Mouse (Mus musculus): ENCODE results near the gene Atp5g3. TPM values are rescaled to one million over a fixed set of nuclear protein-coding genes. Genes with fewer than 3 reads are reported as not detected.
"Not testable (repeated sequence)": the region's sequence is repeated elsewhere in the genome, so short reads cannot be mapped to it uniquely, and the experiment has no call there.

Gene Atp5g3
- 100 to 1,000 TPM; 501 to 523 TPM for total RNA-seq (2021)

GRCm38 (mm10) chr2:73911175-73911700 is at the start of gene Atp5g3:
Atp5g3 (minus strand) TSS chr2:73911326.
- DNase-seq (ENCODE audit: low spot score in 2 of 2), result peak; percentile 92
- intact Hi-C loops (cut with DNase I), result no loop called here

DNA sequence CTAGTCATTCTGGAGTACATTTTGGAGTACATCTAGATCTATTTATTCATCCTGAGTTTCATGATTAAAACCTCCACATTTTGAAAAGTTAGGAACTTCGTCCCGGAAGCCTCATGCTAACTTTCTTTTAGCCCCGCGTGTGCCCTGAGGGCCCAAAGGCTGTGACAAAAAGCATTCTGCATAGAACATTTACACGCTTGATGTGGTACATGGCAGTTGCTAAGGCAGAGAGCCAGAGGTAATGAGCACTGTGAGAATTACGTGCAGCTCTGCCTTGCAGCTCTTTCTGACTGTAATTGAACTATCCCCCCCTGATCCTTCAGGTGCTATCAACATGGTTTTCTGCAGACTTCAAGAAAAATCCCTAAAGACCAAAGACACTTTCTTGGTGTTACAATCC is 47.2 kb upstream of the Atp5g3 start:
- DNase-seq (ENCODE audit: low spot score in 2 of 2), result no peak

GRCm38 (mm10) chr2:73953612-73954011 is 42.5 kb upstream of the Atp5g3 start:
- intact Hi-C loops (cut with DNase I), result no loop called here
- DNase-seq (ENCODE audit: low spot score in 2 of 2), result no peak

More for the DNA sequence above, 47.2 kb upstream of the Atp5g3 start:
- intact Hi-C loops (cut with DNase I), result no loop called here

DNA sequence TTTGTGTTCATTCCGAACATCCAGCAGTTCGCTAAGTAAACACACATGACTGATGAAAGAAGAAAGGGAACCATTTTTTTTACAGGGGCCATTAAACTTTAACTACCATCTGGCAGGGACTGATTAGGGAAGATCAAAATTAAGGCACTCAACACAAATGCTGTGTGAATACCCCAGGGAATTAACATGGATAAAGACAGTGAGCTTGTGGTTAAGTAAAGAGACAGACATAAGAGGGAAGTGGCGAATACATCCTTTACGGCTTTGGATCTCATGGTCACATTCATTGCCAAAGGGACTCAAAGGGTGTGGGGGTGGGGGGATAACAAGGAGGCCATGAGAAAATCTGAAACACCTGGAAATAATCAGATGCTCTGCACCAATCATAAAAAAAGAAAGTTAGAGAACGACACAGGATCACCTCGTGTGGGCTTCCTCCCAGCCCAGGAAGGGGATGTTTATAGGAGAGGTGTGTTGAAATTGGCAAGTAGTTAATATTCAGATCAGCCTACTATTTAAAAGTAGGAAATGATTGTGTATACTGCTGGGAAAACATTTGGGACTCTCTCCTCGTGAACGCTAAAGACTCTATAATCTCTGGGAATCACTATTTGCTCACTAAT is 41.6 kb upstream of the Atp5g3 start:
- no peak for DNase-seq (ENCODE audit: low spot score in 2 of 2)
- intact Hi-C loops (cut with DNase I), result no loop called here

GRCm38 (mm10) chr2:73947360-73947759 is 36.2 kb upstream of the Atp5g3 start:
- DNase-seq (ENCODE audit: low spot score in 2 of 2), result no peak
- intact Hi-C loops (cut with DNase I), result no loop called here

DNA sequence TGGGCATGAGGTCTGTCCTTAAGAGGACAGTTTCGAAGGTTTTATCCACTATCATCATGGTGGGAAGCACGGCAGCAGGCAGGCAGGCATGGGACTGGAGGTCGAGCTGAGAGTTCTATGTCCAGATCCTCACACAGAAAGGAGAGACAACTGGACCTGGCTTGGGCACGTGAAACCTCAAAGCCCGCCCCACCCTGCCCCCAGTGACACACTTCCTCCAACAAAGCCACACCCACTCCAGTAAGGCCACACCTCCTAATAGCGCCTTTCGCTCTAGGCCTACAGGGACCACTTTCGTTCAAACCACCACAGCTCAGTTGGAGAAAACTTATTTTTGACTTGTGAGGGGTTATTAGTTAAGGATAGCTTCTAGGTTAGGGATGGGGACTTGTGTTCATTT is 32.6 kb upstream of the Atp5g3 start:
- intact Hi-C loops (cut with DNase I), result no loop called here
- DNase-seq (ENCODE audit: low spot score in 2 of 2), result no peak

DNA sequence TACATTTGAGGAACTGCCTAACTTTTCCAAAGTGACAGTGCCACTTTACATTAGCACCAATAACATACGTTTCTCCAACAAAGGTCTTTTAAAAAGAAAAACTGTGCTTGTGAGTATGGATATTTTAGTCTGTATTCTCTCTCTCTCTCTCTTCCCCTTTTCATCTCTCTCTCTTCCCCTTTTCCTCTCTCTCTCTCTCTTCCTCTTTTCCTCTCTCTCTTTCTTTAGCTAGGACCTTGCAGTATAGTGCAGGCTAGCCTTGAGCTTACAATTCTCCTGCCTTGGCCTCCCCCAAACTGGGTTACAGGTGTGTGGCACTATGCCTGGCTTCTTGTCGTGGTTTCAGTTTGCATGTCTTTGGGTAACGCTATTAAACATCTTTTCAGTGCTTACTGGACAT is 31.7 kb upstream of the Atp5g3 start:
- intact Hi-C loops (cut with DNase I), result no loop called here
- DNase-seq (ENCODE audit: low spot score in 2 of 2), result no peak

DNA sequence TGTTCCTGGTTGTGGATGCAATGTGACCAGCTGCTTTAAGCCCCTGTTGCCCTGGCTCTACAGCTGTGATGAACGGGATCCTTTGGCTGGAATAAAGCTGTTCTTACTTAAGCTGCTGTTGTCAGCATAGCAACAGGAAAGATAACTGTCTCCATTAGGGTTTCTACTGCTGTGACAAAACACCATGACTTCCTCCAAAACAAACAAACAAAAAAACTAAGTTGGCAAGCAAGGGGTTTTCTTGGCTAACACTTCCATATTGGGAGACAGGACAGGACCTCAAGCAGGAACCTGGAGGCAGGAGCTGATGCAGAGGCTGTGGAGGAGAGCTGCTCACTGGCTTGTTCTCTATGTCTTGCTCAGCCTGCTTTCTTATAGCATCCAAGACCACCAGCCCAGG is 30.2 kb upstream of the Atp5g3 start:
- intact Hi-C loops (cut with DNase I), result no loop called here
- DNase-seq (ENCODE audit: low spot score in 2 of 2), result no peak

DNA sequence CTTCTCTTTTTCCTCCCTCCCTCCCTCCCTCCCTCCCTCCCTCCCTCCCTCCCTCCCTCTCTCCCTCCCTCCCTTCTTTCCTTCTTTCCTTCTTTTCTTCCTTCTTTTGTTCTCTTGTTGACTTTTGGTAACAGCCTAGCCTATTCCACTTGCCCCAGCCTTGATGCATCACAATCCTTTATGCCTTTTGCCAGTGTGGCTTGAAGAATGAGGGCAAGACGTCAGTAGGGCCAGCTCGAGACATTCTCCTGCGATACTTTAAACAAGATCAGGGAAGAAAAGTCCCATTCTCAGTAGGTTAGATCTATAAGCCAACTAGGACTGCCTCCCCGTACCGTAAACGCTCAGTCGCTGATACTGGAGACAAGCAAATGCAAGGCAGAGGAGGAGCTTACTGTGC is 29.3 kb upstream of the Atp5g3 start:
- DNase-seq (ENCODE audit: low spot score in 2 of 2), result no peak
- intact Hi-C loops (cut with DNase I), result no loop called here

DNA sequence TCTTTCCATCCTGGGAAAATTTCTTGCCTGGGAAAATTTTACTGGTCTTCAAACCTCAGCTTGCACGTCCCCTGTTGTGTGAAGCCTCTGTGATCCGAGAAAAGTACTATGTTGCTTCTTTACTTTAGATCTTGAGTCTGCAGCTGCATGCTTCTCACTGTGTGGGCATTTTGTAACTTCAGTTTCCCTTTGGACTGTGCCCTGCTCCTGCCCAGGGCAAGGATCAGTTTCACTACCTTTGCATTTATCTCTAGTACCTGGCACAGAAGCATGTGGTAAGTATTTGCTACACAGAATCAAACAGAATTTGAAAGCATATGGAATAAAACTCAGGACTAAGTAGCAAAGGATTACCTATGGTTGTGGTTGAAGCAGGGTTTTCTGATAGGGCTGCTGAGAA is 27.8 kb upstream of the Atp5g3 start:
- no peak for DNase-seq (ENCODE audit: low spot score in 2 of 2)
- intact Hi-C loops (cut with DNase I), result no loop called here

DNA sequence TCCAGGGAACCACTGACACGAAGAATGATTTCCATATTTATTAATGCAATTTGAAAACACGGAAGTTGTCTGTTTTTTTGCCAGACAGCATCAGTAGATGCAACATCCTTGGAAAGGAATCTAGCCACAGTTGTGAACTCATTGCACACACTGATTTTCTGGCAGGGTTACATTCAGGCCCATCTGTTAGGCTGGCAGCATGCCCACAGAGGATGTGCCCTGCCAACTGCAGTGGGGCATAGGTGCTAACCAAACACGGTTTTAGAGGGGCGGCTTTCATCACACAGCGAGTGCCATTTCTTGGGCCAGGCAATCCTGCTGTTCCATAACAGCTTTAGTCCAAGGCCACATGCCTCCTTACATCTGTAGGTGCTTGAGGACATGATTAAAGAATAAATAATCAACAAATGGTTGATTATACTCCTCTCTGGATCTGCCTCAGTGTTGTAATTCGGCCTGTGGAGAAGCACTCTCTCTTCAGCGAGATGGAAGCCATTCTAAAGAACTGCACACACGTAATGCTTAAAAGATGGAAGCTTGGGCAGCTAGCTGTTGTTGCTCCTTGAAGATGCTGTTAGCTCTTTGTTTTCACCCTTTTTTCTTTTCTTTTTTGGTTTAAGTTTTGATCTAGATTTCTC is 21.7 kb upstream of the Atp5g3 start:
- DNase-seq (ENCODE audit: low spot score in 2 of 2), result no peak
- intact Hi-C loops (cut with DNase I), result no loop called here

DNA sequence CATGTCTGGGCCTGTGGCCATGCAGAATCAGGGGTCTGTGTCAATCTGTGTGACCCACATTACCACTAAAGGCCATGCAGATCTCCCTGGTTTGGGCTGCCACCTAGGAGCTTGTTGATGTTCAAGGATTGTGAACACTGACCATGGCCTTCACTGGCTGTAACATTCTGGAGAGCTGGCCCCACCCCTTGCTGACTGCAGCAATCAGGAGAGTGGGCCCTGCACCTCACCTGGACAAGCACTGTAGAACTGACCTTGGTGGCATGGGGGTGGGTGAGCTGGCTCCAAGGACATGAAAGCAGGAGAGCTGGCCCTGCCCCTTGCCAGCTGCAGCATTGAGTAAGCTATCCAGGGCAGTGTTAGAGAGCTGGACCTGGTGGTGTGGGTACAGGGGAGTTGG is 16.6 kb upstream of the Atp5g3 start:
- intact Hi-C loops (cut with DNase I), result loop anchor here (5.0 kb wide), 1 partner anchor 65 kb away; no protein-coding TSS in a partner anchor
- DNase-seq (ENCODE audit: low spot score in 2 of 2), result no peak

- intact Hi-C loops (cut with DNase I), result loop anchor here (5.0 kb wide), 1 partner anchor 67 kb away; no protein-coding TSS in a partner anchor
- no peak for DNase-seq (ENCODE audit: low spot score in 2 of 2)
Measured at GRCm38 (mm10) chr2:73925539-73925938, 14.4 kb upstream of the Atp5g3 start.

DNA sequence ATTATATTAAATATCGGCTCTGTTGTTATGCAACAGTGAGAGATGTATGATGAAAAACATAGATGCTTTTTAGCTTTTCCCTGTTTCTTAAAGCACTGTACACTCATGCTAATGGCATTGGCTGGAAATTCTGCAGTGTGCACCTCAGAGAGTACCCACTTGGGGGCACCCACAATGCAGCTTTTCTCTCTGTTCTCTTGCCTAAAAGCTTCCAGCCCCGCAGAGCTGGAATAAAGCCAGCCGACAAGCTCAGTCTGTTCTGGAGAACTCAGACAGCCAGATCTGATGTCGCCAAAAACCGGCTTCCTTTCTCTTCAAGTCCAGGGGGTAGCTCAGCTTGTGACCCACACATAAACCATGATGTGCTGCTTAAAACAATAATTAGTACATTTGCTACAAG is 14.0 kb upstream of the Atp5g3 start:
- intact Hi-C loops (cut with DNase I), result loop anchor here (5.0 kb wide), 1 partner anchor 67 kb away; no protein-coding TSS in a partner anchor
- peak; percentile 72 to 75 for DNase-seq (ENCODE audit: low spot score in 2 of 2)

DNA sequence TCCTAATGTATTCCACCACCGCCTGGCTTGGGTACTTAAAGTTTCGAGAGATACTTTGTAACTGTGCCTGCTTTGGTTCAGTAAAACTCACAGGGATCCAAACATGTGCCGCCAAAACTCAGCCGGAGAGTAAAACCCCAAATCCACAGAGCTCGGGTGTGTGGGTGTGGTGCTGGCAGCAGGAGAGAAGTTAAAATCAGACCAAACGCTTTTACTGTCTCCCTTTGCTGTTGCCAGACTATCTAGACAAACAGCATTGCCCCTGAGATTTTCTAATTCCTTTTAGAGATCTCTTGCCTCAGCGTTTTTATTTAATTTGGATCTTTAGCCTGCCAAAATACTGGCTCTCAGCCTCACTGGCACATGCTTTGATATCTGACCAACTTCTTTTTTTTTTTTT is 8.5 kb upstream of the Atp5g3 start:
- intact Hi-C loops (cut with DNase I), result no loop called here
- DNase-seq (ENCODE audit: low spot score in 2 of 2), result peak; percentile 62 to 68

- intact Hi-C loops (cut with DNase I), result no loop called here
Measured at GRCm38 (mm10) chr2:73912264-73912663, 1.1 kb upstream of the Atp5g3 start.

GRCm38 (mm10) chr2:73910571-73911174 is 453 bp downstream of the Atp5g3 start:
- DNase-seq (ENCODE audit: low spot score in 2 of 2), result peak; percentile 28 to 41
- intact Hi-C loops (cut with DNase I), result no loop called here

More at GRCm38 (mm10) chr2:73912264-73912663, 1.1 kb upstream of the Atp5g3 start:
- DNase-seq (ENCODE audit: low spot score in 2 of 2), result no peak

DNA sequence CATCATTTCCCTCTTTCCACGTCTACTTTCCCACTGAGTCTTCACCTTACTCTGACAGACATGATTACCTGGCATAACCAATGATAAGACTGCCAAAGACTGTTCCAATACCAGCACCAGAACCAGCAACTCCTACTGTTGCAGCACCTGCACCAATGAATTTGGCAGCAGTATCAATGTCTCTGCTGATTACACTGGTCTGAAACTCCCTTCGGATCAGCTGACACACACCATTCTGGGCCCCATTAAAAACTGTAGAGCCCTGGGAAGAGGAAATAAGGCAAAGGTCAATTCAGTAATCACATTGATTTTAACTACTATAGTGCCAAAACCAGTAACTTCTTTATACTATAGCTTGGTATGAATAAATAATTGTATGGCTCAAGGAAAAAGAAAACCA is 2.0 kb downstream of the Atp5g3 start:
- intact Hi-C loops (cut with DNase I), result no loop called here
- no peak for DNase-seq (ENCODE audit: low spot score in 2 of 2)

DNA sequence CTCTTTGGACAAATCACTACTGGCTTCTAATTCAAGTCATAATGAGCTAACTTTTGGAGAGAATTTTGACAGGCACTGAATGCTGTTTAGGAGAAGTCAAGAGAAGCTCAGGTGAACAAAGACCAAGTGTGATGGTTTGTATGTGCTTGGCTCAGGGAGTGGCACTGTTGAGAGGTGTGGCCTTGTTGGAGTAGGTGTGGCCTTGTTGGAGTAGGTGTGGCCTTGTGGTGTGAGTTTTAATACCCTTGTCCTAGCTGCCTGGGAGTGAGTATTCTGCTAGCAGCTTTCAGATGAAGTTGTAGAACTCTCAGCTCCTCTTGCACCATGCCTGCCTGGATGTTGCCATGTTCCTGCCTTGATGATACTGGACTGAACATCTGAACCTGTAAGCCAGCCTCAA is 6.4 kb downstream of the Atp5g3 start:
- intact Hi-C loops (cut with DNase I); DNase-seq (ENCODE audit: low spot score in 2 of 2): not testable (repeated sequence)

DNA sequence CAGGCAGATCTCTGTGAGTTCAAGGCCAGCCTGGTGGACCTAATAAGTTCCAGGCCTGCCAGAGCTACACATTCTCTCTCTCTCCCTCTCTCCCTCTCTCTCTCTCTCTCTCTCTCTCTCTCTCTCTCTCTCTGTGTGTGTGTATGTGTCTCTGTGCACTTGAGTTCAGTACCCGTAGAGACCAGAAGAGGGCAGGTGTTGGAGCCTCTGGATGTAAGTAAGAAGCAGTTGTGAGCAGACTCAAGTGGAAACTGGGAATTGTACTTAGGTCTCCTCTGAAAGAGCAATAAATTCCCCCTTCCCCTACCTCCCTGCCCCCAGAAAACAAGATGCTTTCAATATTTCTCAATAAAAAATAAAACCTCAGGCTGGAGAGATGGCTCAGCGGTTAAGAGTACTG is 7.6 kb downstream of the Atp5g3 start:
- intact Hi-C loops (cut with DNase I), result no loop called here
- no peak for DNase-seq (ENCODE audit: low spot score in 2 of 2)

GRCm38 (mm10) chr2:73902328-73902727 is 8.8 kb downstream of the Atp5g3 start:
- intact Hi-C loops (cut with DNase I); DNase-seq (ENCODE audit: low spot score in 2 of 2): not testable (repeated sequence)

All from left cerebral cortex, postnatal 36 days (tissue).